Mouse (Mus musculus) stomach, postnatal 0 days (tissue): ENCODE data around the gene Cacna1b. TPM values are rescaled to one million over a fixed set of nuclear protein-coding genes. Genes with fewer than 3 reads are reported as not detected.

Source experiments
- ATAC-seq: fragments of 200-750 bp; cut with Nextera tagmentation; 2 replicates; pipeline ENCODE4 v1.8.0; 2017; ENCODE audit not compliant: low FRiP score, low TSS enrichment
- DNase-seq: peaks from one replicate; pipeline ENCODE4 v3.0.0-alpha.2; 2016; ENCODE audit warnings: low spot score
- H3K27ac ChIP-seq: fragments of 300-500 bp; sonication (generic); replicated peaks from 2 replicates; pipeline ENCODE4 v1.5.1; 2014; ENCODE audit warnings: mild to moderate bottlenecking, control low read depth
- H3K27me3 ChIP-seq: fragments of 300-500 bp; sonication (generic); 2 replicates; pipeline ENCODE4 v1.6.1; 2014; ENCODE audit warnings: low read length; ENCODE audit not compliant: control insufficient read depth, insufficient read depth
- H3K36me3 ChIP-seq: fragments of 300-500 bp; sonication (generic); 2 replicates; pipeline ENCODE4 v1.6.1; 2014; ENCODE audit warnings: low read length, mixed read lengths; ENCODE audit not compliant: control insufficient read depth, insufficient read depth
- H3K4me1 ChIP-seq: fragments of 300-500 bp; sonication (generic); replicated peaks from 2 replicates; pipeline ENCODE4 v1.6.1; 2014; ENCODE audit warnings: antibody characterized with exemption; ENCODE audit not compliant: control insufficient read depth, insufficient read depth
- H3K4me2 ChIP-seq: fragments of 300-500 bp; sonication (generic); replicated peaks from 2 replicates; pipeline ENCODE4 v1.6.1; 2014; ENCODE audit warnings: low read depth, mild to moderate bottlenecking, control low read depth, moderate library complexity
- H3K4me3 ChIP-seq: fragments of 300-500 bp; sonication (generic); 2 replicates; pipeline ENCODE4 v1.5.1; 2014; ENCODE audit warnings: low read depth, low read length, control low read depth
- H3K9ac ChIP-seq: fragments of 300-500 bp; sonication (generic); 2 replicates; pipeline ENCODE4 v1.6.1; 2014; ENCODE audit warnings: mild to moderate bottlenecking, low read length, control low read depth, mixed read lengths
- H3K9me3 ChIP-seq: fragments of 300-500 bp; sonication (generic); 2 replicates; pipeline ENCODE4 v1.6.1; 2016; ENCODE audit warnings: low read length; ENCODE audit not compliant: control insufficient read depth
- CTCF ChIP-seq: IDR thresholded peaks from 2 replicates; pipeline ENCODE4 v1.5.1; 2016; ENCODE audit warnings: antibody characterized with exemption, low read depth, mild to moderate bottlenecking, moderate library complexity
- EP300 ChIP-seq: optimal IDR thresholded peaks from 2 replicates; pipeline ENCODE3; 2016; ENCODE audit warnings: antibody characterized with exemption
- WGBS: fragments of 180-500 bp; shearing (Covaris S2); extraction: QIAGEN DNeasy Blood & Tissue Kit; methylation state at CpG from one replicate; pipeline ENCODE4 v1.1.7; 2014; 5-methylcytosine and 5-hydroxymethylcytosine counted together
- polyA plus RNA-seq: library from polyadenylated mRNA; unstranded; fragments of >200 nt; fragmentation: Nextera tagmentation; extraction: Ambion mirVana; gene quantifications from 2 replicates; pipeline ENCODE4 v1.2.1, GENCODE M21; 2015

Gene Cacna1b
- polyA plus RNA-seq, 1 experiment from 2014 or later: 0.87 TPM

DNA sequence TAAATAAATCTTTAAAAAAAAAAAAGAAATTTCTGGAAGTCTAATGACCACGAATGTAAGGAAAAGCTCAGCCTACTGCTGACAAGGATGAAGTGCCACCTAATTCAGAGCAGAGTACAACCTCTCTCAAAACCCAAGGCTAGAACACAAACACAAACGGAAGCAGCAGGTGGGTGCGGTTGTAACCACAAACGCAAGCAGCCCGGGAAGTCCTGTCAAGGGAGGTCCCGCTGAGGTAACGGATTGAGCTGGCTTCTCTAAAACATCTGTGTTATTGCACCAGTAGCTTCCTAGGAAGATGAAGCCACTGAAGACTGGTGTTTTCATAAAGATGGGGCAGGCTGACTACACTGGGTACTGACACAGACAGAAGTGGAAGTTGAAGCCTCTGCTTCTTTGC, 15.1 kb downstream of the Cacna1b start:
- Histone ChIP-seq H3K9me3 (no peaks in the 10 kb centered on the region), H3K4me3 (no peak overlapping the region), H3K4me1 (no peaks in the 10 kb centered on the region), H3K36me3 (no peaks in the 10 kb centered on the region), H3K27ac (no peak overlapping the region), H3K9ac (no peak overlapping the region), H3K4me2 (no peak overlapping the region), H3K27me3 (no peaks in the 10 kb centered on the region)
- no peak for ATAC-seq
- 51% methylated on average over 7 of the region's 7 CpGs for WGBS
- no peak for TF ChIP-seq CTCF
- no peak for TF ChIP-seq EP300
- DNase-seq: no peak

DNA sequence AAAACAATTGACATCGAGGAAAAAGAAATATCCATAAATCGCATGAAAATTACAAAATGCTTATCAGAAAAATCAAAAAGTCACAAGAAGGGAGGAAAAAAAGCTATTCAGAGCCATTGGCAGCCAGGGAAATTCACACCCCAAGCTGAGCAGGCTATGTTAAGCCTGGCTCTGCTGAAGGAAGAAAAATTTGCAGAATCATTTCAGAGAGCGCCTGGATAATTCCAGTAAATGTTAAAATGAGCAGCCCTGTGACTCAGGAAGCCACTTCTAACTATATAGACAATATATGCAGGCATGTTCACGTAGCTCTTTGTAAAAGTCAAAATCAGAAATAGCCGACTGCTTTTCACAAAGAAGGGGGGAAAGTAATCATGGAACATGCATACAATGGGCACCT, 23.3 kb downstream of the Cacna1b start:
- Histone ChIP-seq H3K36me3 (no peaks in the 10 kb centered on the region), H3K4me1 (no peaks in the 10 kb centered on the region), H3K27ac (no peak overlapping the region), H3K27me3 (no peaks in the 10 kb centered on the region), H3K4me2 (no peak overlapping the region), H3K9me3 (no peaks in the 10 kb centered on the region), H3K9ac (no peak overlapping the region), H3K4me3 (no peak overlapping the region)
- ATAC-seq: no peak
- no peak for TF ChIP-seq EP300
- TF ChIP-seq CTCF: no peak
- DNase-seq: no peak
- WGBS: 81% methylated on average over 5 of the region's 5 CpGs

DNA sequence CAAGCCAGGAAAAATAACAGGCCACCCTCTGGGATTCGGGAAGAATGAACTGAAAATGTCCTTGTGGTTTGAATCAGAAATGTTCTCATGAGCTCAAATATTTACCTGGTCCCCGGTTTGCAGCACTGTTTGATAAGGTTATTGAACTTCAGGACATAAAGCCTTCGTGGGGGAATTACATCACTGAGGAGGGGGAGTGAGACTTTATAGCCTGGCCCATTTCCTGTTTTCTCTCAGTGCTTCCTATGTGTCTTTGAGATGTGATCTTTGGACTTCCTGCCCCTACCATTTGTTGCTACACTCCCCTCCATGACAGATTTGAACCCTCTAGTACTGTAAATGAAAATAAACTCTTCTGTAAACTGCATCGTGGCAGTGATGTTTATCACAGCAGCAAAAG, 29.8 kb downstream of the Cacna1b start:
- no peak for TF ChIP-seq CTCF
- no peak for TF ChIP-seq EP300
- no peaks in the 10 kb centered on the region for H3K9me3 ChIP-seq
- no peaks in the 10 kb centered on the region for H3K36me3 ChIP-seq
- H3K4me3 ChIP-seq: no peak overlapping the region
- peak; percentile 38; the same call in 1 of the 2 replicates for ATAC-seq
- WGBS: 48% methylated on average over 4 of the region's 4 CpGs
- H3K4me2 ChIP-seq: no peak overlapping the region
- H3K27me3 ChIP-seq: no peaks in the 10 kb centered on the region
- H3K27ac ChIP-seq: no peak overlapping the region
- H3K9ac ChIP-seq: no peak overlapping the region
- no peak for DNase-seq
- no peaks in the 10 kb centered on the region for H3K4me1 ChIP-seq

DNA sequence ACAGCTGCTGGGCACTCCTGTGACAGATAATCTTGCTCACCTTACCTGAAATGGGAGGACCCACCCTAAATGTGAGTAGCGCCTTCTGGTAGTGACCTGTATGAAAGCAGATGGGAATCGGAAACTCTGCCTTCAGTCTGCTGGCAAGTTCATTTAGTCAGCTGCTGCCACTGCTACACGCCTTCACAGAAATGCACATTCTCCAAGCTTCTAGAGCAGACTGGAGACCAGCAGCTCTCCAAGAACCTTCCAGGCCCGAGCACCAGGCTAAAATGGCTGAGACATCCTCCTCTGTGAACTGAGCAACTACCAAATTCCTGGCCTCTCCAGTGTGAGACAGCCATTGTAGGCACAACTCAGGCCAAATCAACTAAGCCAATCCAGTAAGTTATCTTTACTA, 37.1 kb downstream of the Cacna1b start:
- no peak overlapping the region for H3K4me2 ChIP-seq
- DNase-seq: no peak
- H3K4me1 ChIP-seq: no peaks in the 10 kb centered on the region
- no peaks in the 10 kb centered on the region for H3K36me3 ChIP-seq
- no peak overlapping the region for H3K4me3 ChIP-seq
- H3K9me3 ChIP-seq: no peaks in the 10 kb centered on the region
- H3K27ac ChIP-seq: no peak overlapping the region
- H3K27me3 ChIP-seq: no peaks in the 10 kb centered on the region
- 85% methylated on average over 4 of the region's 4 CpGs for WGBS
- TF ChIP-seq CTCF (no peak), EP300 (no peak)
- ATAC-seq: no peak
- H3K9ac ChIP-seq: no peak overlapping the region

DNA sequence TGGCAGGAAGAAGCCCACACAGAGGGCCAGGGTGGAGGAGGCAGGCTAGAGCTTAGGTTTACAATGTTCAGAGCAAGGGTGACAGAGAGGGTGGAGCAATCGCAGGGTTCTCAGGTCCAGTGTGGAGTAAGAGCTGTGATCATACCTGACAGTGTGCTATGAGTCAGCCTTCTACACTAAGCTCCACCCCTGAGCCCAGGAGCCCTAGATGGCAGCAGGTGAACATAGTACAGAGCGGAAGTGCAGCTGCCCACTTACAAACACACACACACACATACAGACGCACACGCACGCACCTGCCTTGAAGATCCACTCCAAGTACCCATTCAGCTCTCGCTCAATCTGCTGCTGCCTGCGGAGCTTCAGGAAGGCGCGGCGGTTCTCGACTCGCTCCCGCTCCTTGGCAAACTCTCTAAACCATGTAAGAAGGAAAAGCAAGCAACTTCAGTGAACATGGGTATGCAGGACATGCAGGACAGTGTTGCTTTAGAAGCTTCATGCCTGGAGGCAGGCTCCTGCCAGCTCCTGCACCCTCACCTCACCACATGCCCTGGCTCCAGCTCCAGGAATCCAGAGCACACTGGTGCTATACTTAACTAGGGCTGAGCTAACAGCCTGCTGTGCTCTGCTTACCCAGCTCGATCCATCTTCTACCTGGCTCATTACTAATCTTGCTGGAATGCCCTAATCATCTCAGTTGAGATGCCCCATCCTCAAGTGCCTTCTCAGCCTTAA, 43.1 kb downstream of the Cacna1b start:
- no peaks in the 10 kb centered on the region for H3K27me3 ChIP-seq
- H3K4me2 ChIP-seq: no peak overlapping the region
- H3K27ac ChIP-seq: no peak overlapping the region
- no peaks in the 10 kb centered on the region for H3K9me3 ChIP-seq
- TF ChIP-seq EP300: no peak
- no peak for TF ChIP-seq CTCF
- H3K9ac ChIP-seq: no peak overlapping the region
- ATAC-seq (peak; percentile 97), DNase-seq (peak; percentile 63)
- 88% methylated on average over 12 of the region's 14 CpGs for WGBS
- no peaks in the 10 kb centered on the region for H3K36me3 ChIP-seq
- no peak overlapping the region for H3K4me3 ChIP-seq
- no peaks in the 10 kb centered on the region for H3K4me1 ChIP-seq

DNA sequence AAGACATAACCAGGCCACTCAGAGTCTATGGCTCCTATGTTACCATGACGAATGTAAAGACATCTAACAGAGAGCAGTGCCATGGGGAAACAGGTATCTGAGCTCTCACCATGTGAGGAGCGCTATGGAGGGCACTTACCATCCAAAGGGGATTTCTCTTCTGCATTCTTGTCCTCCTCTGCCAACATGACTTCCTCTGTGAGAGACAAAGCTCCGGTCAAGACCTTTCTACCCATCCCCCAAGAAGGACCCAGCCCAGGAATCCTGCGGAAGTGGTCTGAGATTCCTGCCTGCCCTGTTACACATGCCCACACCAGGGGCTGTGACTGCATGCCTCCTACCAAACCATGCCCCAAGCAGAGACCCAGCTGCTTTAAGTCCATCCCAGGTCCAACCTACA, 44.0 kb downstream of the Cacna1b start:
- WGBS: 79% methylated on average over 4 of the region's 4 CpGs
- ATAC-seq (no peak), DNase-seq (no peak)
- Histone ChIP-seq H3K36me3 (no peaks in the 10 kb centered on the region), H3K27me3 (no peaks in the 10 kb centered on the region), H3K9me3 (no peaks in the 10 kb centered on the region), H3K27ac (no peak overlapping the region), H3K9ac (no peak overlapping the region), H3K4me2 (no peak overlapping the region), H3K4me3 (no peak overlapping the region), H3K4me1 (no peaks in the 10 kb centered on the region)
- TF ChIP-seq CTCF (no peak), EP300 (no peak)
